Mouse (Mus musculus): ENCODE measurements around the gene Ciapin1. TPM values are rescaled to one million over a fixed set of nuclear protein-coding genes. Genes with fewer than 3 reads are reported as not detected.
A peak's percentile ranks its signal among the peaks of the same experiment; 100 is the strongest.

Ciapin1 gene
- polyA plus RNA-seq, 1 experiment from 2014 or later = 168 TPM

- ATAC-seq (ENCODE audit: insufficient read depth, low FRiP score, low TSS enrichment) (no peak), DNase-seq (ENCODE audit: low spot score) (no peak)
- H3K9me3 ChIP-seq (ENCODE audit: control insufficient read depth, low read length) = no peaks in the 10 kb centered on the region
- no peak overlapping the region for H3K27ac ChIP-seq (ENCODE audit: low read depth, low read length)
- H3K27me3 ChIP-seq (ENCODE audit: control insufficient read depth, insufficient read depth, low read length) = no peaks in the 10 kb centered on the region
- H3K4me3 ChIP-seq (ENCODE audit: low read depth, low read length) = no peak overlapping the region
- WGBS = 54% methylated on average over 7 of the region's 7 CpGs
- H3K36me3 ChIP-seq (ENCODE audit: control insufficient read depth, insufficient read depth, low read length) = no peaks in the 10 kb centered on the region
- no peak overlapping the region for H3K4me2 ChIP-seq (ENCODE audit: low read depth)
- H3K9ac ChIP-seq (ENCODE audit: low read length) = no peak overlapping the region
- H3K4me1 ChIP-seq (ENCODE audit: control insufficient read depth, insufficient read depth, low read length) = no peaks in the 10 kb centered on the region
These were observed 30.7 kb downstream of the Ciapin1 start for GRCm38 (mm10) chr8:94807506-94807905.

GRCm38 (mm10) chr8:94805811-94806210, 32.3 kb downstream of the Ciapin1 start:
- DNase-seq (ENCODE audit: low spot score) (no peak), ATAC-seq (ENCODE audit: insufficient read depth, low FRiP score, low TSS enrichment) (no peak)
- Histone ChIP-seq H3K4me1 (ENCODE audit: control insufficient read depth, insufficient read depth, low read length) (no peaks in the 10 kb centered on the region), H3K27ac (ENCODE audit: low read depth, low read length) (no peak overlapping the region), H3K4me2 (ENCODE audit: low read depth) (no peak overlapping the region), H3K9me3 (ENCODE audit: control insufficient read depth, low read length) (no peaks in the 10 kb centered on the region), H3K36me3 (ENCODE audit: control insufficient read depth, insufficient read depth, low read length) (no peaks in the 10 kb centered on the region), H3K27me3 (ENCODE audit: control insufficient read depth, insufficient read depth, low read length) (no peaks in the 10 kb centered on the region), H3K4me3 (ENCODE audit: low read depth, low read length) (no peak overlapping the region), H3K9ac (ENCODE audit: low read length) (no peak overlapping the region)
- WGBS = 62% methylated on average over 4 of the region's 4 CpGs

- Histone ChIP-seq H3K9ac (ENCODE audit: low read length) (no peak overlapping the region), H3K27ac (ENCODE audit: low read depth, low read length) (no peak overlapping the region), H3K36me3 (ENCODE audit: control insufficient read depth, insufficient read depth, low read length) (no peaks in the 10 kb centered on the region), H3K4me1 (ENCODE audit: control insufficient read depth, insufficient read depth, low read length) (no peaks in the 10 kb centered on the region), H3K4me3 (ENCODE audit: low read depth, low read length) (no peak overlapping the region), H3K4me2 (ENCODE audit: low read depth) (no peak overlapping the region), H3K9me3 (ENCODE audit: control insufficient read depth, low read length) (no peaks in the 10 kb centered on the region), H3K27me3 (ENCODE audit: control insufficient read depth, insufficient read depth, low read length) (no peaks in the 10 kb centered on the region)
- 73% methylated on average over 10 of the region's 10 CpGs for WGBS
- DNase-seq (ENCODE audit: low spot score) (no peak), ATAC-seq (ENCODE audit: insufficient read depth, low FRiP score, low TSS enrichment) (no peak)
These were observed 33.4 kb downstream of the Ciapin1 start for GRCm38 (mm10) chr8:94804546-94805340.

GRCm38 (mm10) chr8:94803551-94803950, 34.6 kb downstream of the Ciapin1 start:
- Histone ChIP-seq H3K27ac (ENCODE audit: low read depth, low read length) (no peak overlapping the region), H3K4me1 (ENCODE audit: control insufficient read depth, insufficient read depth, low read length) (no peaks in the 10 kb centered on the region), H3K9ac (ENCODE audit: low read length) (no peak overlapping the region), H3K4me2 (ENCODE audit: low read depth) (no peak overlapping the region), H3K4me3 (ENCODE audit: low read depth, low read length) (no peak overlapping the region), H3K27me3 (ENCODE audit: control insufficient read depth, insufficient read depth, low read length) (no peaks in the 10 kb centered on the region), H3K36me3 (ENCODE audit: control insufficient read depth, insufficient read depth, low read length) (no peaks in the 10 kb centered on the region), H3K9me3 (ENCODE audit: control insufficient read depth, low read length) (no peaks in the 10 kb centered on the region)
- DNase-seq (ENCODE audit: low spot score) (no peak), ATAC-seq (ENCODE audit: insufficient read depth, low FRiP score, low TSS enrichment) (no peak)
- 75% methylated on average over 6 of the region's 6 CpGs for WGBS

- ATAC-seq (ENCODE audit: insufficient read depth, low FRiP score, low TSS enrichment) = no peak
- WGBS = 77% methylated on average over 4 of the region's 4 CpGs
- no peak for DNase-seq (ENCODE audit: low spot score)
- Histone ChIP-seq H3K27ac (ENCODE audit: low read depth, low read length) (no peak overlapping the region), H3K36me3 (ENCODE audit: control insufficient read depth, insufficient read depth, low read length) (no peaks in the 10 kb centered on the region), H3K4me2 (ENCODE audit: low read depth) (no peak overlapping the region), H3K4me3 (ENCODE audit: low read depth, low read length) (no peak overlapping the region), H3K9ac (ENCODE audit: low read length) (no peak overlapping the region), H3K9me3 (ENCODE audit: control insufficient read depth, low read length) (no peaks in the 10 kb centered on the region), H3K27me3 (ENCODE audit: control insufficient read depth, insufficient read depth, low read length) (no peaks in the 10 kb centered on the region), H3K4me1 (ENCODE audit: control insufficient read depth, insufficient read depth, low read length) (no peaks in the 10 kb centered on the region)
These were observed 35.8 kb downstream of the Ciapin1 start for GRCm38 (mm10) chr8:94802375-94802774.

GRCm38 (mm10) chr8:94801293-94802095, 36.7 kb downstream of the Ciapin1 start:
- Histone ChIP-seq H3K9me3 (ENCODE audit: control insufficient read depth, low read length) (no peaks in the 10 kb centered on the region), H3K4me3 (ENCODE audit: low read depth, low read length) (no peak overlapping the region), H3K36me3 (ENCODE audit: control insufficient read depth, insufficient read depth, low read length) (no peaks in the 10 kb centered on the region), H3K4me2 (ENCODE audit: low read depth) (no peak overlapping the region), H3K9ac (ENCODE audit: low read length) (no peak overlapping the region), H3K27ac (ENCODE audit: low read depth, low read length) (no peak overlapping the region), H3K4me1 (ENCODE audit: control insufficient read depth, insufficient read depth, low read length) (no peaks in the 10 kb centered on the region), H3K27me3 (ENCODE audit: control insufficient read depth, insufficient read depth, low read length) (no peaks in the 10 kb centered on the region)
- 49% methylated on average over 14 of the region's 14 CpGs for WGBS
- ATAC-seq (ENCODE audit: insufficient read depth, low FRiP score, low TSS enrichment) (no peak), DNase-seq (ENCODE audit: low spot score) (peak; percentile 20)

GRCm38 (mm10) chr8:94800278-94800968, 37.7 kb downstream of the Ciapin1 start:
- DNase-seq (ENCODE audit: low spot score) (peak; percentile 57), ATAC-seq (ENCODE audit: insufficient read depth, low FRiP score, low TSS enrichment) (no peak)
- Histone ChIP-seq H3K27me3 (ENCODE audit: control insufficient read depth, insufficient read depth, low read length) (no peaks in the 10 kb centered on the region), H3K4me3 (ENCODE audit: low read depth, low read length) (no peak overlapping the region), H3K27ac (ENCODE audit: low read depth, low read length) (no peak overlapping the region), H3K4me1 (ENCODE audit: control insufficient read depth, insufficient read depth, low read length) (no peaks in the 10 kb centered on the region), H3K9me3 (ENCODE audit: control insufficient read depth, low read length) (no peaks in the 10 kb centered on the region), H3K9ac (ENCODE audit: low read length) (no peak overlapping the region), H3K4me2 (ENCODE audit: low read depth) (no peak overlapping the region), H3K36me3 (ENCODE audit: control insufficient read depth, insufficient read depth, low read length) (no peaks in the 10 kb centered on the region)
- WGBS = 70% methylated on average over 7 of the region's 7 CpGs

GRCm38 (mm10) chr8:94794782-94795181, 43.4 kb downstream of the Ciapin1 start:
- WGBS = 92% methylated on average over 2 of the region's 2 CpGs
- Histone ChIP-seq H3K9me3 (ENCODE audit: control insufficient read depth, low read length) (no peaks in the 10 kb centered on the region), H3K36me3 (ENCODE audit: control insufficient read depth, insufficient read depth, low read length) (no peaks in the 10 kb centered on the region), H3K4me3 (ENCODE audit: low read depth, low read length) (no peak overlapping the region), H3K27ac (ENCODE audit: low read depth, low read length) (no peak overlapping the region), H3K9ac (ENCODE audit: low read length) (no peak overlapping the region), H3K4me1 (ENCODE audit: control insufficient read depth, insufficient read depth, low read length) (no peaks in the 10 kb centered on the region), H3K4me2 (ENCODE audit: low read depth) (no peak overlapping the region), H3K27me3 (ENCODE audit: control insufficient read depth, insufficient read depth, low read length) (no peaks in the 10 kb centered on the region)
- ATAC-seq (ENCODE audit: insufficient read depth, low FRiP score, low TSS enrichment) = no peak
- DNase-seq (ENCODE audit: low spot score) = no peak

All from neural tube, embryonic 11.5 days (tissue).